Mouse (Mus musculus): Measurements from ENCODE around the gene Rgs13. TPM values are rescaled to one million over a fixed set of nuclear protein-coding genes. Genes with fewer than 3 reads are reported as not detected.

Gene Rgs13
- polyA plus RNA-seq (2014; fragmentation: Nextera tagmentation; extraction: Ambion mirVana): 0.23 and 0.40 TPM in 2 replicates

DNA sequence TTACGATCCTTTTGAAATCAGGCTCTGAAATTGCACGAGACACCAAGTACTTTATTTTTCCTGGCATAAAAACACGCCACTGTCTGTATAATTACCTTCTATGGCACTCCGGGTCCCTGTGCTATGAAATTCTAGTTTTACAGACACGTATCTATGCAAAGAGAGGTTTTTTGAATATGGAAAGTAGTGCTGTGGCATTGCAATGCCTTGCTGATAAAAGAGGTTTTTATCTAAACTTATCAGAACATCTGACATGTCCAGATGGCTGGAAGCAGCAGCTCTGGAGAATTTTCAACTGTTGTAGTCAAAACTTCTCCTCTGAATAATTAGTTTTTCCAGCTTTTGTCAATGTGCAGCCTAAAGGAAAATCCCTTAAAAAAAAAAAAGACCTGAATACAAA is at the start of gene Rgs13:
Rgs13 (minus strand) TSS at position 207 of the 400 bp plus-strand sequence.
- Histone ChIP-seq H3K27me3 (ENCODE audit: control insufficient read depth, insufficient read depth, low read length) (no peaks in the 10 kb centered on the region), H3K4me1 (ENCODE audit: control insufficient read depth, insufficient read depth, low read length) (no peaks in the 10 kb centered on the region), H3K36me3 (ENCODE audit: control insufficient read depth, insufficient read depth, low read length) (no peaks in the 10 kb centered on the region), H3K27ac (ENCODE audit: low read depth, low read length) (no peak within 1 kb of the TSS), H3K4me3 (ENCODE audit: low read depth, low read length) (no peak within 1 kb of the TSS), H3K4me2 (ENCODE audit: low read depth, low read length) (no peak within 1 kb of the TSS), H3K9ac (replicated peaks; ENCODE audit: low read depth, low read length) (no peak within 1 kb of the TSS), H3K9me3 (ENCODE audit: control insufficient read depth, low read length) (no peaks in the 10 kb centered on the region)
- ATAC-seq (ENCODE audit: low read depth): no peak
- WGBS: 42% methylated on average over 5 of the region's 5 CpGs

DNA sequence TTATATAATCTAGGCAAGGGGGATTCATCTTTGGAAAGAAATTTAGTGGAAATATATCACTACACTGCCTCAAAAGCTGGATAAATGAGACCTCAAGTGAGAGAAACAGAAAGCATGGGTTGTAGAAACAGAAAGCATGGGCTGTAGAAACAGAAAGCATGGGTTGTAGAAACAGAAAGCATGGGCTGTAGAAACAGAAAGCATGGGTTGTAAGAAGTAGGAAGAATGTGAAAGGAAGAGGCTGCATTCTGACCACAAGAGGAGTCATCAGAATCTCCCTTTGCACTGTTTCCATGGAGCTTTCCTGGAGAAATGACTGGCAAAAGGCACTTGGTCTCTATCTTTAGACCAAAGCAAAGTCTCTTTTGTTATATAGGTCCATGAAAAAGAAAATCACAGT is 38.1 kb upstream of the Rgs13 start:
- no peak for ATAC-seq (ENCODE audit: low read depth)
- H3K4me2 ChIP-seq (ENCODE audit: low read depth, low read length): no peak overlapping the region
- no peaks in the 10 kb centered on the region for H3K4me1 ChIP-seq (ENCODE audit: control insufficient read depth, insufficient read depth, low read length)
- H3K4me3 ChIP-seq (ENCODE audit: low read depth, low read length): no peak overlapping the region
- no peaks in the 10 kb centered on the region for H3K36me3 ChIP-seq (ENCODE audit: control insufficient read depth, insufficient read depth, low read length)
- no peak overlapping the region for H3K27ac ChIP-seq (ENCODE audit: low read depth, low read length)
- no peak overlapping the region for H3K9ac ChIP-seq (replicated peaks; ENCODE audit: low read depth, low read length)
- H3K27me3 ChIP-seq (ENCODE audit: control insufficient read depth, insufficient read depth, low read length): no peaks in the 10 kb centered on the region
- H3K9me3 ChIP-seq (ENCODE audit: control insufficient read depth, low read length): no peaks in the 10 kb centered on the region

DNA sequence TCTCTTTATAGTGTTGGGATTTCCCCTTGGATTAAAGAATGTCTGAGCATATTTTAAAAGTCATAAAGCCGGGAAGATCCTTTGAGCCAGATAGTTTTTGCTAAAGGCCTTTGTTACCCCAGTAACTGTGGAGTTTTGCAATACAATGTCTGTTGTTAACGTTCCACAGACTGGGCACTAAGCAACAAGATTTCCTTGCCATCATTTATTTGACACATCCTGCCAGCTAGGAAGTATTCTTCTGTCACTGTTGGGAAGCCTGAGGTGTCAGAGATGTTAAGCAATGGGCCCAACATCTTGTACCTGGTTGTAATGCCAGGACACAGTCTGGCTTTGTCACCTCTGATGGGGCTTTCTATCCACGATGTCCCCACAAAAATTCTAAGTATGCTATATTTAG is 33.7 kb upstream of the Rgs13 start:
- no peaks in the 10 kb centered on the region for H3K4me1 ChIP-seq (ENCODE audit: control insufficient read depth, insufficient read depth, low read length)
- no peaks in the 10 kb centered on the region for H3K27me3 ChIP-seq (ENCODE audit: control insufficient read depth, insufficient read depth, low read length)
- no peaks in the 10 kb centered on the region for H3K9me3 ChIP-seq (ENCODE audit: control insufficient read depth, low read length)
- H3K36me3 ChIP-seq (ENCODE audit: control insufficient read depth, insufficient read depth, low read length): no peaks in the 10 kb centered on the region
- no peak for ATAC-seq (ENCODE audit: low read depth)
- no peak overlapping the region for H3K9ac ChIP-seq (replicated peaks; ENCODE audit: low read depth, low read length)
- no peak overlapping the region for H3K4me3 ChIP-seq (ENCODE audit: low read depth, low read length)
- 58% methylated on average over 3 of the region's 3 CpGs for WGBS
- no peak overlapping the region for H3K27ac ChIP-seq (ENCODE audit: low read depth, low read length)
- H3K4me2 ChIP-seq (ENCODE audit: low read depth, low read length): no peak overlapping the region

DNA sequence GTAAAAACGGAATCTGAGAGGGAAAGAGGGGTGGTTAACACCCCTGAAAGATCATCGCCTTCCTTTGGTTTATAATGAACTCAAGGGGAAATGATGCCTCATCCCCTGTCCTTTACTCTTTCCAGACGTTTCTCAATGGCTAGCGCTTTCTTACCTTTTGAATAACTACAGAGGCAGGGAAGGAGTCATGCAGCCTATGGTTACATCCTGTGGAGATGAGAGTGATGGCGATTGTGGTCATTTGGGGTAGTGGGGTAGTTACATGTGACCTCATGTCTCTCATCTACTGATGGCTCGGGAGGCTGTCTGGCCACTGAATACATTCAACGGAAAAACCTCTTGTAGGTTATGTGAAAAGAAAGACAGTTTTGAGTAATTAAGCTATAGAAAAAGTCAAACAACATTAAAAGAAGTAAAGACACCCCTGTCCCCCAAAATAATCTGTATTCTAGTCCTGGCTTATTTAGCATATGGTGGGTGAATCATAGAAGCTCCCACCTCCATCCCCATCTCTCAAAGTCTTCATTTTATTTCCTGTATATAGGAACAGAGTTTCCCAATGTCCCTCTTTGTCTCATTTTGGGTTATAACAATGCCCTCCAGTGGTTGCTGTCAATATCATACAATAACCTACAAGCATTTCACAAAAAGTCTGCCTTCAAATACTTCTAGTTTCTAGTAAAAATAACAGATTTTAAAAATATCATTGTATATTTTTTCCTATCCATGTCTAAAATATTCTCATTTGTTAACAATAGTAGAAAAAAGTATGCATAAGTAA is 29.3 kb upstream of the Rgs13 start:
- Histone ChIP-seq H3K4me3 (ENCODE audit: low read depth, low read length) (no peak overlapping the region), H3K9ac (replicated peaks; ENCODE audit: low read depth, low read length) (no peak overlapping the region), H3K4me1 (ENCODE audit: control insufficient read depth, insufficient read depth, low read length) (no peaks in the 10 kb centered on the region), H3K4me2 (ENCODE audit: low read depth, low read length) (no peak overlapping the region), H3K36me3 (ENCODE audit: control insufficient read depth, insufficient read depth, low read length) (no peaks in the 10 kb centered on the region), H3K9me3 (ENCODE audit: control insufficient read depth, low read length) (no peaks in the 10 kb centered on the region), H3K27ac (ENCODE audit: low read depth, low read length) (no peak overlapping the region), H3K27me3 (ENCODE audit: control insufficient read depth, insufficient read depth, low read length) (no peaks in the 10 kb centered on the region)
- ATAC-seq (ENCODE audit: low read depth): no peak
- WGBS: 61% methylated on average over 7 of the region's 7 CpGs

DNA sequence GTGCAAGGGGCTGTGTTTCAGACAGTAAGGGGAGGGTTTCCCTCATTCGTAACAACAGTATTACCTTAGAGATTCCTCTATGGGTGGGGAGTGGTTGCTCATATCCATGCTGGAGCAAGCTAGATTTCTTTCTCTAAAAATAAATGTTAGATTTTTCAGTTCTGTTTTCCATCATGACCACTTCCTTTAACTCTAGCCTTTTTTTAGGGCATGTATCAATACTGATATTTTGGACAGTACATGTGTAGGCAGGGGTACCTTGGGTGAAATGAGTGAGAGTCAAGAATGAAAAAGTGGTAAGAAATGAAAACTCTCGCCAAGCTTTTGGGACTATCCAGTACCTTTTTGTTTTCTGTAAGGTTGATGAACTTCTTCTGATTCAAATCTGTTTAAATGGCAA is 27.6 kb upstream of the Rgs13 start:
- Histone ChIP-seq H3K4me2 (ENCODE audit: low read depth, low read length) (no peak overlapping the region), H3K4me3 (ENCODE audit: low read depth, low read length) (no peak overlapping the region), H3K27me3 (ENCODE audit: control insufficient read depth, insufficient read depth, low read length) (no peaks in the 10 kb centered on the region), H3K27ac (ENCODE audit: low read depth, low read length) (no peak overlapping the region), H3K4me1 (ENCODE audit: control insufficient read depth, insufficient read depth, low read length) (no peaks in the 10 kb centered on the region), H3K36me3 (ENCODE audit: control insufficient read depth, insufficient read depth, low read length) (no peaks in the 10 kb centered on the region), H3K9ac (replicated peaks; ENCODE audit: low read depth, low read length) (no peak overlapping the region), H3K9me3 (ENCODE audit: control insufficient read depth, low read length) (no peaks in the 10 kb centered on the region)
- 95% methylated on average over 2 of the region's 2 CpGs for WGBS
- no peak for ATAC-seq (ENCODE audit: low read depth)

DNA sequence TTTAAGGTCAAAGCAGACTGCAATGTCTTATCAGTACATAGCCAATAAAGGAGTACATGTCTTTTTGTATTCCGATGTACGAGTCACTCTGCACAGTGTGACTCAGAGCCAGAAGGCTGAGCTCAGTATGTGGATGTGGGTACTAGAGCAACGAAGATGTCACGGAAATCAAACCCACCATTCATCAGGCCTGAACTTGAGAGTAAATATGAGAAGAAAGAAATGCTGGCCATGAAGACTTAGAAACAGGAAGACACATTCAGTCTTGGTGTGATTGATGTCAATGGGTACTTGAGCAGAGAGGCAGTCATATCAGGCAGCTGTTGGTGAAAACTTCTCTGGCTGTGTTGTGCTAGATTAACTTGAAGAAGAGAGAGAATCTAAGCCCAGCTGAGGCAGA is 25.8 kb upstream of the Rgs13 start:
- ATAC-seq (ENCODE audit: low read depth): no peak
- 92% methylated on average over 4 of the region's 4 CpGs for WGBS
- Histone ChIP-seq H3K9ac (replicated peaks; ENCODE audit: low read depth, low read length) (no peak overlapping the region), H3K4me3 (ENCODE audit: low read depth, low read length) (no peak overlapping the region), H3K27me3 (ENCODE audit: control insufficient read depth, insufficient read depth, low read length) (no peaks in the 10 kb centered on the region), H3K4me1 (ENCODE audit: control insufficient read depth, insufficient read depth, low read length) (no peaks in the 10 kb centered on the region), H3K4me2 (ENCODE audit: low read depth, low read length) (no peak overlapping the region), H3K36me3 (ENCODE audit: control insufficient read depth, insufficient read depth, low read length) (no peaks in the 10 kb centered on the region), H3K9me3 (ENCODE audit: control insufficient read depth, low read length) (no peaks in the 10 kb centered on the region), H3K27ac (ENCODE audit: low read depth, low read length) (no peak overlapping the region)

DNA sequence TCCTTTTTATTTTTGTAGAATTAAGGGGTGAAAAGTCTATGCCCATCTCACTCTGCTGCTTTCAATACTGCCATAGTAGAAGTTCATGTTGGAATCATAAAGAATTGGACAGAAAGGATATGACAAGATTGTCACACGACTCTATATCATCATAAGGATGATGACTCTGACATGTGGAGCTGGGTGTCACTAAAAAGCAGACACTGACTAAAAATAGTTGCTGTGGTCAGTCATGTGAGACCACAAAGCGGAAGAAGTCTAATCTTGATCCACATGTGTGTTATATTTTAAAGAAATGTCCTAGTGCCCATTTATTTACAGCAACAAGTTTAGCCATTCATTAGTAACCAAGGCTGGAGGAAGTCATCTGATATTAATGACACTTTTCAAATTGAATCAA is 23.3 kb upstream of the Rgs13 start:
- Histone ChIP-seq H3K9ac (replicated peaks; ENCODE audit: low read depth, low read length) (no peak overlapping the region), H3K27me3 (ENCODE audit: control insufficient read depth, insufficient read depth, low read length) (no peaks in the 10 kb centered on the region), H3K4me3 (ENCODE audit: low read depth, low read length) (no peak overlapping the region), H3K27ac (ENCODE audit: low read depth, low read length) (no peak overlapping the region), H3K4me2 (ENCODE audit: low read depth, low read length) (no peak overlapping the region), H3K4me1 (ENCODE audit: control insufficient read depth, insufficient read depth, low read length) (no peaks in the 10 kb centered on the region), H3K9me3 (ENCODE audit: control insufficient read depth, low read length) (no peaks in the 10 kb centered on the region), H3K36me3 (ENCODE audit: control insufficient read depth, insufficient read depth, low read length) (no peaks in the 10 kb centered on the region)
- WGBS: 79% methylated on average over 2 of the region's 2 CpGs
- ATAC-seq (ENCODE audit: low read depth): no peak

DNA sequence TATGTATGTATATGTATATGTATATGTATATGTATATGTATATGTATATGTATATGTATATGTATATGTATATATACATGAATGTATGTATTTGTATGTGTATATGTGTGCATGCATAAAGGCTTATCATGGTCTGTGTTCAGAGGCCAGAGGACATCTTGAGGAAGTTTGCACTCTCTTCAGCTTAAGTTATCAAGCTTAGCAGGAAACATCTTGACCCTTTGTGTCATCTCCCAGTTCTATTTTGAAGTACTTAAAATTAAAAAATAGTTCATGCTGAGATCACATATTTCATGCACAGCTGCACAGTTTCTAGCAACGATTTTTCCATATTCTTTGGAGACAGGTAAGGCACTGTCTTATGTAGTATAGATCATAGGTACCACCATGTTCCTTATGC is 22.4 kb upstream of the Rgs13 start:
- no peaks in the 10 kb centered on the region for H3K27me3 ChIP-seq (ENCODE audit: control insufficient read depth, insufficient read depth, low read length)
- H3K4me1 ChIP-seq (ENCODE audit: control insufficient read depth, insufficient read depth, low read length): no peaks in the 10 kb centered on the region
- ATAC-seq (ENCODE audit: low read depth): no peak
- 79% methylated on average over 1 of the region's 1 CpGs for WGBS
- no peak overlapping the region for H3K9ac ChIP-seq (replicated peaks; ENCODE audit: low read depth, low read length)
- no peaks in the 10 kb centered on the region for H3K36me3 ChIP-seq (ENCODE audit: control insufficient read depth, insufficient read depth, low read length)
- no peak overlapping the region for H3K4me2 ChIP-seq (ENCODE audit: low read depth, low read length)
- no peak overlapping the region for H3K27ac ChIP-seq (ENCODE audit: low read depth, low read length)
- H3K9me3 ChIP-seq (ENCODE audit: control insufficient read depth, low read length): no peaks in the 10 kb centered on the region
- H3K4me3 ChIP-seq (ENCODE audit: low read depth, low read length): no peak overlapping the region

DNA sequence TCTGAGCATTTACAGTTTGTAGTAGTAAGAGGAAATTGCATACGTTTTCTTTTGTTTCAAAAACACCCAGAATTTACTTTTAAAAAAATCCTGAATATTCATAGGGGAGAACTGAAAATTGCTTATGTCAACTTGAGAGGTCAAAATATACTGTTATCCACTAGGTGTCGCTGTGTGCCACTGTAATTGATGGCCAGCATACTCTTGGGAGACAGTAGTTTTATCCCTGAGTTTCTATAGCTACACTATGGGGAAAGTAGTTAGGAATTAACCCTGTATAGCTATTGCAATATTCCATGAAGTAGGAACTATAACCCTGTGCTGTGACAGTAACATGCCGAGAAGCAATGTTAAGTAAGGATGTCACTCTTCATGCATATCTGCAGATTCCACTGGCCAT is 20.5 kb upstream of the Rgs13 start:
- ATAC-seq (ENCODE audit: low read depth): peak; percentile 41; the same call in 1 of the 2 replicates

More for the DNA sequence above, 20.5 kb upstream of the Rgs13 start:
- Histone ChIP-seq H3K4me3 (ENCODE audit: low read depth, low read length) (no peak overlapping the region), H3K36me3 (ENCODE audit: control insufficient read depth, insufficient read depth, low read length) (no peaks in the 10 kb centered on the region), H3K4me1 (ENCODE audit: control insufficient read depth, insufficient read depth, low read length) (no peaks in the 10 kb centered on the region), H3K9ac (replicated peaks; ENCODE audit: low read depth, low read length) (no peak overlapping the region), H3K27ac (ENCODE audit: low read depth, low read length) (no peak overlapping the region), H3K27me3 (ENCODE audit: control insufficient read depth, insufficient read depth, low read length) (no peaks in the 10 kb centered on the region), H3K4me2 (ENCODE audit: low read depth, low read length) (no peak overlapping the region), H3K9me3 (ENCODE audit: control insufficient read depth, low read length) (no peaks in the 10 kb centered on the region)
- WGBS: 24% methylated on average over 3 of the region's 3 CpGs

Measured in neural tube, embryonic 14.5 days (tissue).